Mouse (Mus musculus): ENCODE data around the gene Fga. TPM values are rescaled to one million over a fixed set of nuclear protein-coding genes. Genes with fewer than 3 reads are reported as not detected.

Fga gene
- polyA plus RNA-seq, 1 experiment from 2014 or later, result not detected

DNA sequence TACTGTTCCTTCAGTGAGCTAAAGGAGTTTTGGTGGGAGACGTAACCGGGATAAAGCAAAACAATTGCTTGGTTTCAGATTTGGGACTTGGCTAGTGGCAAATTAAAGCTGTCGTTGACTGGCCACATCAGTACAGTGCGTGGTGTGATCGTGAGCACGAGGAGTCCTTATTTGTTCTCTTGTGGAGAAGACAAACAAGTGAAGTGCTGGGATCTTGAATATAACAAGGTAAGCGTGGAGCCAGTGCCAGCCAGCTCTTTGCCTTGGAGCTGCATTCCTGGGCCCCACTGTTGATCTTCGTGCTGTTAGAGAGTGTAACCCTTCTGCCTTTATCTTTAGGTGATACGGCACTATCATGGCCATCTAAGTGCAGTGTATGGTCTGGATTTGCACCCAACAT is 42.0 kb downstream of the Fga start:
- WGBS, result 96% methylated on average over 9 of the region's 9 CpGs
- no peaks in the 10 kb centered on the region for H3K27me3 ChIP-seq (ENCODE audit: poor library complexity, severe bottlenecking)
- H3K4me3 ChIP-seq, result no peak overlapping the region
- no peaks in the 10 kb centered on the region for H3K9me3 ChIP-seq
- no peak overlapping the region for H3K27ac ChIP-seq
- H3K36me3 ChIP-seq (replicated peaks), result peaks cover 100% of the 10 kb centered on the region
- no peak for DNase-seq (ENCODE audit: extremely low spot score, low spot score)
- no peaks in the 10 kb centered on the region for H3K4me1 ChIP-seq

DNA sequence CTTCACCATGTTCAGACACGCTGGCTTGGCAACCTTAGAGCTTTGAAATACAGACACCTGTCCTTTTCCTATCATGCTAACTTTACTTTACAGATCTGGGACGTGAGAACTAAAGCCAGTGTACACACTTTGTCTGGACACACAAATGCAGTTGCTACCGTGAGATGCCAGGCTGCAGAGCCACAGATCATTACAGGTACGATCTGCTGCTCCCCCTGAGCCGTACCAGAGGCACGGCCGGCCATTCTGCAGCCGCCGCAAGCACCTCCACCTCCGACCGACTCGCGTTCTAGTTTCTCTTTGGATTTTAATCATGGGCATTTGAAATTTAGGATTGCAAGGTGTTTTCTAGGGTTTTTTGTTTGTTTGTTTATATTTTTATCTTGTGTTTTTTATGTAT is 43.0 kb downstream of the Fga start:
- Histone ChIP-seq H3K36me3 (replicated peaks) (peaks cover 99% of the 10 kb centered on the region), H3K9me3 (no peaks in the 10 kb centered on the region), H3K27ac (no peak overlapping the region), H3K4me1 (no peaks in the 10 kb centered on the region), H3K27me3 (ENCODE audit: poor library complexity, severe bottlenecking) (no peaks in the 10 kb centered on the region), H3K4me3 (no peak overlapping the region)
- no peak for DNase-seq (ENCODE audit: extremely low spot score, low spot score)
- WGBS, result 97% methylated on average over 13 of the region's 13 CpGs

DNA sequence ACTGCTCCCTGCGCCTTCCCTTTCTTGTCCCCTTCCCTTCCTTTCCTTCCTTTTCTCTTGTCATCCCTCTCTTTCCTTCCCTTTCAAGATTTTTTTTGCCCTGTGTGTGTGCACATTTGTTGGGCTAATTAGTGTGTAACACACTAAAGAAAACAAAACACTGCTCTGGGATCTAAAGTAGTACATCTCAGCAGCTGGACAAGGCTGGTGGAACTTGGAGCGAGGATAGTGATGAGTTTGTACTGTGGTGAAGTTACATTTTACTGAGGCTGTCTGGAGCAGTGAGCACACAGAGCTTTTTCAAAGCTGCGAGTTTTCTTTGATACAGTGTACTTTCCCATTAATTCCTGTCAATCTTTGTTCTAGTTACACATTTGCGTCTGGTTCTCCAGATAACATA is 44.4 kb downstream of the Fga start:
- Histone ChIP-seq H3K36me3 (replicated peaks) (peaks cover 88% of the 10 kb centered on the region), H3K4me3 (no peak overlapping the region), H3K27me3 (ENCODE audit: poor library complexity, severe bottlenecking) (no peaks in the 10 kb centered on the region), H3K27ac (no peak overlapping the region), H3K9me3 (no peaks in the 10 kb centered on the region), H3K4me1 (no peaks in the 10 kb centered on the region)
- WGBS, result 94% methylated on average over 4 of the region's 4 CpGs
- no peak for DNase-seq (ENCODE audit: extremely low spot score, low spot score)

DNA sequence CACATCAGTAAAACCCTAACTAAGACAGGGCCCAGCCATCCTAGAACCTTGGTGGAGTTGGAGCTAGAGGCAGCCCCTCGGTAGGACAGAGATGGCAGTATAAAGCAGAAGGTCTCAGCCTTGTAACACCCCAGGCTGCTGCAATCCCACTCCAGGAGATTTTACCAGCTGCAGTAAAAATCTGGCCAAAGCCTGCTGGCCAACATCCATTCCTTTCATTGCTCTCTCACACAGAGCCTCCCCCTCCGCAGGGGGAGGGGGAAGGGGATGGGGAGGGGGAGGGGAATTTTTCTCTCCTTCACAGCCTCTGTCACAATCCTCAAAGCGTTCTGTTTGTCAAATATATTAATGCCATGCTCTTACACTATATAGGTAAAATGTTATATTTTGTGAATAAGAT is 50.7 kb downstream of the Fga start:
- Histone ChIP-seq H3K27ac (no peak overlapping the region), H3K36me3 (replicated peaks) (peaks cover 25% of the 10 kb centered on the region), H3K27me3 (ENCODE audit: poor library complexity, severe bottlenecking) (no peaks in the 10 kb centered on the region), H3K9me3 (no peaks in the 10 kb centered on the region), H3K4me3 (no peak overlapping the region), H3K4me1 (peaks cover 8% of the 10 kb centered on the region)
- no peak for DNase-seq (ENCODE audit: extremely low spot score, low spot score)
- 32% methylated on average over 3 of the region's 3 CpGs for WGBS

DNA sequence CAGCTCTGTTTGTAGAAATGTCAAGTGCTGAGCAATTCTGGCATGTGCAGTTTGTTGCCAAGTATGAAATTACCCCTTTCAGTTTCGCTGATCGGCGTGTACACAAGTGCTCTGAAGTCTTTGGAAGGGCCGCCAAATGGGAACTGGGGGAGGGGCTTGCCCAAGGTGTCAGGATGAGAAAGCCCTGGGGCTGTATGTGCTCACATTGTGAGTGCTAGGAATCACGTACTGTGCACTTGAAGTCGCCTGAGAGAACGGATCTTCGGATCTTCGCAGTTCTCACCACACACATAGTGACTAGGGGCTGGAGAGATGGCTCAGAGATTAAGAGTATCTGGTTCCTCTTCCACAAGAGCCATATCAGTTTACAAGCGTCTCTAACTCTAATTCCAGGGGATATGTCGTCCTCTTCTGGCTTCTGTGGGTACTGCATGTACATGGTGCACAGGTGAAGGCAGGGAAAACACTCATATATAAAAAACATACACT is 54.7 kb downstream of the Fga start:
- Histone ChIP-seq H3K36me3 (replicated peaks) (no peaks in the 10 kb centered on the region), H3K4me3 (peak overlapping the region; percentile 40), H3K9me3 (no peaks in the 10 kb centered on the region), H3K27me3 (ENCODE audit: poor library complexity, severe bottlenecking) (no peaks in the 10 kb centered on the region), H3K4me1 (peaks cover 8% of the 10 kb centered on the region), H3K27ac (no peak overlapping the region)
- DNase-seq (ENCODE audit: extremely low spot score, low spot score), result peak; percentile 56
- WGBS, result 12% methylated on average over 11 of the region's 11 CpGs

Other genes starting within 250 kb of the Fga start
- gene Rbm46, start 149.6 kb upstream of the Fga start, polyA plus RNA-seq (2016; fragmentation: Nextera tagmentation; extraction: Ambion mirVana), result 1.6 and 1.8 TPM in 2 replicates
- 0.02 TPM in 1 of 2 replicates, not detected in the other for gene Lrat, start 122.1 kb upstream of the Fga start, polyA plus RNA-seq (2016; fragmentation: Nextera tagmentation; extraction: Ambion mirVana)
- gene Fgg, start 18.4 kb upstream of the Fga start, polyA plus RNA-seq (2016; fragmentation: Nextera tagmentation; extraction: Ambion mirVana), result not detected in 2 replicates
- gene Fgb, start 23.8 kb downstream of the Fga start, polyA plus RNA-seq (2016; fragmentation: Nextera tagmentation; extraction: Ambion mirVana), result not detected in 2 replicates
- gene Plrg1, start 29.4 kb downstream of the Fga start, polyA plus RNA-seq (2016; fragmentation: Nextera tagmentation; extraction: Ambion mirVana), result 136 and 137 TPM in 2 replicates
- gene Dchs2, start 101.9 kb downstream of the Fga start, polyA plus RNA-seq (2016; fragmentation: Nextera tagmentation; extraction: Ambion mirVana), result not detected in 2 replicates